Mouse (Mus musculus) heart, adult 8-10 months (tissue): Measurements from ENCODE around the gene 4930507D05Rik. TPM values are rescaled to one million over a fixed set of nuclear protein-coding genes. Genes with fewer than 3 reads are reported as not detected.
"Not testable (repeated sequence)": the region's sequence is repeated elsewhere in the genome, so short reads cannot be mapped to it uniquely, and the experiment has no call there.

Experiments used
- DNase-seq: peaks from one replicate; pipeline ENCODE4 v3.0.0; 2022; ENCODE audit warnings: low spot score
- total RNA-seq, 4 experiments: library from RNA; stranded (reverse); gene quantifications; 2 replicates each; pipeline ENCODE4 v1.2.4; 2022

Gene 4930507D05Rik
- total RNA-seq, result under 1 TPM; 0.14 to 0.37 (median 0.22) TPM

GRCm38 (mm10) chr10:62449364-62450279 lies at the start of gene 4930507D05Rik, which contains the start of gene Supv3l1:
Gene 4930507D05Rik (plus strand): TSS chr10:62449489.
Gene Supv3l1 (minus strand): TSS chr10:62449738.
- DNase-seq, result peak; percentile 87

DNA sequence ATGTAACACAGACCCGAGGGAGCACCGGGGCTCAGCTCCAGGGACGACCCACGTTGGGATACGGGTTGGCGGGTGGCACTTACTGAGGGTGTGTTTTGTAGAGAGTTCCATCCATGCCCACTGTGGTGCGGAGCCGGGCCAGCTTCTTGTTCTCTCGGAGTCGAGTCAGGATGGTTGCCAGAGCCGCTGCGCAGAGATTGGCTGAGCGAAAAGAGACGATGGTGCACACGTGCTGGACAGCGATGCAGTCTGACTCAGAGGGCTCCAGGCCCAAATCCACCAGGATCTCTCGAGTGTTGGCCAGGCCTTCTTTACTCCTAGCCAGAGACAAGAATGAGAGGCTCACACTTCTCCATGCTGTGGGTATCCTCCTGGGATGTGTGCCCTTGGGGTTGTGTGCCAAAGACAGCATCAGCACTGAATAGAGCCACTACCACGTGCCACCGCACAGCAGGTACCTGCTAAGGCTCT lies 47.6 kb upstream of the 4930507D05Rik start:
- peak; percentile 28 for DNase-seq

DNA sequence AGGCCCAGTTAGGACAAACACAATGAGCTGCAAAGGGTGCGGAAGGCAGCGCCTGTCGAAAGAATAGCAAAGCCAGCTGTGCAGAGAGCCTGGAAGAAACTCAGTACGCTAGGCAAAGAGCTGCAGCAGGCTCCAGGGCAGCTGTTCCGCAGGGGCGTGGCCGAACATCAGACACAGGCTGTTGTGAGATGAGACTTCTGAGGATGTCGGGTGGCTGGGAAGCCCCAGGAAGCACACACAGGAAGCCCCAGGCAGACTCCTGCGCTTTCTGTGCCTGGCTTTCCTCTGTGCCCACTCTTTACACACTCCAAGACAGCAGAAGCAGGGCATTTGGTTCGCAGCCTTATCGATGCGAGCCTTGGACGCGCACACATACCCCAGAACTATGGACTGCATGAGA lies 44.4 kb upstream of the 4930507D05Rik start:
- DNase-seq, result peak; percentile 14

- DNase-seq, result peak; percentile 39
Measured at GRCm38 (mm10) chr10:62410943-62411342, 38.3 kb upstream of the 4930507D05Rik start.

- DNase-seq, result no peak
Measured at GRCm38 (mm10) chr10:62411431-62412410, 37.6 kb upstream of the 4930507D05Rik start.

DNA sequence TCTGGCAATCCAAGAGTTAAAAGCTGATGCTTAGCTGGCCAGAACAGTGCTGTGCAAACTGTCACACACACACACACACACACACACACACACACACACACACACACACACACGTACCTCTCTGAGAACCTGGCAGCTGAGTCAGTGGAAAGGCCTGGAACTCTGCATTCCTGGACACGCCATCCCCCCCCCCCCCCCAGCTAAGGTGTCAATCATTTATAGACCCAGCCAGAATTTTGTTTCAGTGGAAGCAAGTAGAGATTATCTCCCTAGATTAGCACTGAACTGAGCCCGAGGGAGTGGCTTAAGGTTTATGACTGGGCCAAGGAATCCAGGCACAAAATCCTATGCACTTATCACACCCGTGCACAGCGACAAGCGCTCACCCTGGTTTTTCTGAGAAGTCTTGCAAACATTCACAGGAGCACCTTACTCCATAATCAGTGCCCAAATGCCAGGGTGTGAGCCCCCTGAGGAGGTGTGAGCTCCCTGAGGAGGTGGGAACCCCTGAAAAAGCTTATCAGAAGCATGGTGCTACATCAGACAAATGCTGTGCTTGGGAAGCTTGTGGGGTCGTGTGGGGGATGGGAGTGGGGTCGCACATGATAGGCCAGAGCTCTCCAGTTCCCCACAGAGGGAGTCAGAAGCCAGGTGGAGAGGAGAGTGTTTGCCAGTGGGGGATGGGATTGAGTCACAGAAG lies 36.2 kb upstream of the 4930507D05Rik start:
- no peak for DNase-seq

DNA sequence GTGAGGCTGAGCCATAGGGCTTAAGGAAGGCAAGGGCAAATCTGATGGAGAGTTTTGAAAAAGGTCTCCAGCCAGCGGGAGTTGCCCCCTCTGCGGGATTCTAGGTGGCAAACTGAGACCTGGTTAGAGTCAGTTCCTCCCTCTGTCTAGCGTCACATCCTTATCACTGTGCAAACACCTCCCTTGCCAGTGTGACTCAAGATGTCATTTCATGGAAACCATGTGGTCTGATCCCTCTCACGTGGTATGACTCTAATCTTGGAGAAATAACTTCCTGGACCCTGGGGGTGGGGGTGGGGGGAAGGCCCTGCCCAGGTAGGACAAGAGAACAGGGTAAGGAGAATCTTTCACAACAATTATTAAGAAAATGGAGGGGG lies 35.7 kb upstream of the 4930507D05Rik start:
- no peak for DNase-seq

GRCm38 (mm10) chr10:62418831-62419356 lies 30.4 kb upstream of the 4930507D05Rik start:
- DNase-seq, result no peak

DNA sequence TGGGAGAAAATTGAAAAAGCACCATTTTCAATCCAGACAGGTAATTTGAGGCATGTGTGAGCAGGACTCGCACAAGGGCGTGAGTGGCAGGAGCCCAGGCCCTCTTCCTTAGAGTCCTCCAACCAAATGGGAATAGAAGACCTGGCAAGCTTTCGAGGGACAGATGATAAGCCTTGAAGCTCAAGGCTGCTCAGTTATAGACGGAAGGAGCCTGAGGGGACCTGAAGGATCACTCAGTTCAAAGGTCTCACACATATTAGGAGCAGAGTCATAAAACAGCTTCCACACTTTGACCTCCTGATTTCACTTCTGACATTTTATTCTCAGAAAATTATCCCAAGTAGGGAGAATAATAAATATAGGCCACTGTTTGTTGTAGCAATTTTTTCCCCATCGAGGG lies 29.9 kb upstream of the 4930507D05Rik start:
- no peak for DNase-seq

DNA sequence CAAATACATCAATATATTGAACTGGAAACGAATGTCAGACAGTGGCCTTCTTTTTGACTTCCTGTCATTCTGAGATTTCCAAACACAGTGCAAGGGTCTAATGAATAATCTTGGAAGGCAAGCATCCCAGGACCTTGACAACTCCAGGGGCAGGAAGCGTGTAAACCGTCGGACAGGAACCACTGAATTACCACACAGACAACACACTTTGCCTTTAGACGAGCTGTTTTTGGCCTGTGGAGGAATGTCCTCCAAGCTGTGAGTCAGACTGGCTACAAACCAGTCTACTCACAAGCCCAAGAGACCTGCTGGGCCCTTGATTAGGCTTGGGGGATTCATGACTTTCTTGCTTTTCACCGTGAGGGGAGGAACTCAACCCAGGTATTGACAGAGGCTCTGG lies 28.9 kb upstream of the 4930507D05Rik start:
- DNase-seq, result no peak

DNA sequence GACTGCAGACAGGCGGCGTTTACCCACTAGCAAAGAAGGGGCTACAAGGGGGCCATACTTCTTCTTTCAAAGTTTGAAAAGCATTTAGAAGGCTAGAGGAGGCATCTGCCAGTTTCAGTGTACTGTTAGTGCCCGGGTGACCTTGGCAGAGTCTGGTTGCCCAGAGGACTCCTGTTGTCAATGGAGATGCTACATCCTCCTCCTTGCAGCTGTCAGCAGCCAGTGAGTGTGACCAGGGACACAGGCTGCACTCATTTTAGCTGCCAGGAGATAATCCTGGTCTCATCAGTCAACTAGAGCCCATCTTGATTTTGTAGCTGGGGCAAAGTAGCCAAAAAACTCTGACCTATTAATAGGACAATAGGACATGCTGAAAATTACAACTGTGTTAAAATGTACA lies 28.2 kb upstream of the 4930507D05Rik start:
- DNase-seq, result no peak

- no peak for DNase-seq
Measured at GRCm38 (mm10) chr10:62422255-62422654, 27.0 kb upstream of the 4930507D05Rik start, which contains the start of gene Hkdc1. Gene Hkdc1 (minus strand): TSS chr10:62422491.

DNA sequence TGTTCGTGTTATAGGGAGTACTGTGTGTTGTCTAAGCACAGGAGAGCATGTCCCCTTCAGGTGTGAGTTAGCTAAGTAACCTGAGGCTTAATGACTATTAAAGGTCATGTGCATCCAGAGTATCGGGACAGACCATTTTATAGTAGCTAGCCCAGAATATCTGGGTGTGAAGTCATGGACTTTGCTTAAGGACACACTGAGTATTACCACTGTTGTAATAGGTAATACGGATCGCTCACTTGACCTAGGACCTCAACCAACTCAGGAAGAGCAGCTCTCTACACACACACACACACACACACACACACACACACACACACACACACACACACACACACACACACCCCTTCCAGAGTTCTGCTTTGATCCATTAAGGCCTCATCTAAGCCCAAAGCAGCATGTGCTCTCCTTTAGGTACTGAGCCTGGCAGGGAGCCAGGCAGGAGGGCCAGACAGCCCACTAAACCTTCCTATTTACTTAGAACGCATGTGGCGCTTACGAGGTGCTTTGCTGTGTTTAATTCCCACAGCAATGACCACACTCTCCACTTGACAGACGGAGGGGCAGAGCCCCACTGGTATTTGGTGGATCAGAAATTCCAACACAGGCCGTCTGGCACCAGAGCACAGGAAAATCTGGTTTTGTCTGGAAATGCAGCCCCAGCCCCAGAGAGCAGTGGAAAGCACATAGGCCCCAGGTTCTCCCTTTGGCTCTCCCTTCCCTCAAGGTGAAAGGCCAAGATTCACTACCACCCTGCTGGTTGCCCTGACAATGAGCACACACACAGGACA lies 24.0 kb upstream of the 4930507D05Rik start:
- no peak for DNase-seq

DNA sequence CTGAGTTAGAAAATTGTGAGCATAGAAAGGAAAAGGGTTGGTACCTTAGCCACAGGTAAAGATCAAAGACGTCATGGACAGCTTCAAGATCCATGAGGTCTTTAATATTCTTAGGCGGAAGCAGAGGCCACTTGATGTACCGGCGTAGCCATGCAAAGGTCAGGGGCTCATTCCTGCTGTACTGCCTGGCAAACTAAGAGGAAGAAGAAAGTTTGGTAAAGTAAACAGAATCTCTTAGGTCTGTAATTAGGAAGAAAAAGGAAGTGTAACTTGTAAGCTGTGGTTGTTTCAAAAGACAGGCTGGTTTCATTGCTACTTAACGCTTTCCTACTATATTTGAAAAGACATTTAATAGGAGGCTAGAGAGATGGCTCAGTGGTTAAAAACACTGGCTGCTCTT lies 18.9 kb upstream of the 4930507D05Rik start:
- DNase-seq, result no peak

DNA sequence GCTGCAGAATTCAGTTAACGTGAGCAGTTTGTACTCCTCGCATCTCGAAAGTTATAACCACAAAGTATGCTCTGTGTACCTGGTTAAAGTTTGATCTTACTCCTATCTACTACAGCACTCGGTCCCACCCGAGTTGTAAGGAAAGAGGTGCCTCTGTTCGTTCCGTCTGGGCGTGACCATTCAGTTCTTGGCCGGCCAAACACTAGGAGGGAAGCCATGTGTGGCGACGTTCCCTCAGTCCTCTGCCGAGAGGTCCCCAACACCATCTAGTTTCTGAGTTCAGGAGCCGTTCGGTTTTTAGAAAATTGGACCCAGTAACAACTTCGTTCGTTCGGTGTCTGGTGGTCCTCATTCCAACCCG lies 971 bp downstream of the 4930507D05Rik start:
- DNase-seq, result no peak

GRCm38 (mm10) chr10:62452001-62452400 lies 2.7 kb downstream of the 4930507D05Rik start:
- DNase-seq, result not testable (repeated sequence)

DNA sequence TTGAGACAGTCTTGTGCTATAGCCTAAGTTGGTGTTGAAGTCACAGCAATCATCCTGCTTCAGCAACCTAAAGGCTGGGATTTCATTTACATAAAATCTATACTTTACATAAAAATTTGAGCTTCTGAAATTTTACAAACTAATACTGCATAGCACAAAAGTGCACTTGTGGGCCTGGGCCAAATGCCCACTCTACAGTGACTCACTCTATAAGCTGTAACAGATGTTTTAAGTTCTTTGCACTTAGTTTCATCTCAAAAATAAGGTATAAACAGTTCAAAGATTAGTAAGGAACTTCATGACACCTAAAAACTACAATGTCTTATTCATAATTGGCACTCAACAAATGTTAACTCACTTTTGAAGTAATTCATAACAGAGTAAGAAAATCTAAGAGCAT lies 12.0 kb downstream of the 4930507D05Rik start:
- DNase-seq, result no peak

DNA sequence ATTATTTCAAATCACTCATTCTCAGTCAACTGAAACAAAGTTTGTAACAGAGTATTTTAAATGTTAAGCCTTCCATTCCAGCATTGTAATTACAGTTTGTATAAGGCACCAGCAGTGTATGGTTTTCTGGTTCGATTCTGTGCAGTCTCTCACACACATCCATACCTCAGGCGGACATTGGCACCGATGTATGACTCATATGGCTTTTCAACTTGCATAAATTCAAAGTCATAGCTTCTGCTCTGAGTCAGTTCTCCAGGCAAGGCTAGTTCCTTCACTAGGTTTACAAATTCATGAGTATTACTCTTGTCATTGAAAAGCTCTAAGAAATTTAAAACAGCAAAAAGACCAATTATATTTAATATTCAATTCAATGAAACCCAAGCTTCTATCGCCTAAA lies 20.4 kb downstream of the 4930507D05Rik start:
- no peak for DNase-seq

DNA sequence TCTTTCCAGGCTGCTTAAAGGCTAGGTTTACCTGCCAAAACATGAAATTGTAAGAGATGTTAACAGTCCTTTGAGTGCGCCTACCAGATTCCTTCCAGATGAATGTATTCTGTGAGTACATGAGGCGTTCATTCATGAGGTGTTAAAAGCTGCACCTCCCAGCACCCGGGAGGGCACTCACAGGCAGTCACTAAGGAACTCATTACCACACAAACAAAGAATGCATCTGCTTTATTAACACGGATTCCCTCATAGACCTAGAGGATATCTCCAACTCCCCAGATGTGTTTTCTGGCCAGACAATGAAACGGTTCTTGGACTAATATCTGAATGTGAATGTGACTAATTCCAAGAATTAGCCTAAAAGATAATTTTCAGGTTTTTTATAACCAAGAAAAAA lies 21.8 kb downstream of the 4930507D05Rik start:
- DNase-seq, result no peak

DNA sequence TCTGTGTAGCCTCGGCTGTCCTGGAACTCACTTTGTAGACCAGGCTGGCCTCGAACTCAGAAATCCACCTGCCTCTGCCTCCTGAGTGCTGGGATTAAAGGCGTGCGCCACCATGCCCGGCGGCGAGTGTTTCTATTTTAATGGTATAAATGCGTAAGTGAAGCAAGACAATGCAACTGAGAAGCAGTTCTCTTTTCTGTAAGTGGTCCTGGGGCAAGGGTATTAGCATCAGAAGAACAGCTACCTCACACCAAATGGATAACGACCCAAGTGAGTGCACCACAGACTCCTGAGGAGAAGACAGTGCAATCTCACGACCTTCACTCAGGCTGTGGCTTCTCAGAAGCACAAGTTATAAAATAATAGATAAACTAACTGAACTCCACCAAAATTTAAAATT lies 25.7 kb downstream of the 4930507D05Rik start:
- no peak for DNase-seq
